Mouse (Mus musculus): Measurements from ENCODE around the gene Ppp1r37.
A peak's percentile ranks its signal among the peaks of the same experiment; 100 is the strongest.
"Not testable (repeated sequence)": the region's sequence is repeated elsewhere in the genome, so short reads cannot be mapped to it uniquely, and the experiment has no call there.

Gene Ppp1r37

DNA sequence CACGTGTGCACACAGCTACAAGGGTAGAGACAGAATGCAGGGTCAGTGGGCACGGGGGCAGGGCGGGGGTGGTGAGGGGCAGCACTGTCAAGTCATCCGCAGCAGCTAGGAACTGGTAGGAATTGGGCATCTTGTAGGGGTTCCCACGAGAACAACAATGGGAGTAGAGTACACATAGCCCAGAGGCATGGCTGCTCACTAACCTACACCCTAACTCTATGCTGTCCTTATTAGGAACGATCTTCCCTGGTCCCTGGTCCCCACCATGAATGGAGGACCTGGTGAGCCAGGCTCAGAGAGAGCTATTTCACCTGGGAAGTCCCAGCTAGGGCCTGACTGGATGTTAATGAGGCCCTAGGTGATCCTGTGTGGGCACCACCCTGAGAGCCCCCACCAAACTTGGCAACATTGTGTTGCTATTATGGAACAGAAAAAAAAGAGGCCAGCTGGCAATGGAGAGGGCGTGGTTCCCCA lies 21.2 kb downstream of the Ppp1r37 start:
- no peak for DNase-seq (ENCODE audit: low spot score)

DNA sequence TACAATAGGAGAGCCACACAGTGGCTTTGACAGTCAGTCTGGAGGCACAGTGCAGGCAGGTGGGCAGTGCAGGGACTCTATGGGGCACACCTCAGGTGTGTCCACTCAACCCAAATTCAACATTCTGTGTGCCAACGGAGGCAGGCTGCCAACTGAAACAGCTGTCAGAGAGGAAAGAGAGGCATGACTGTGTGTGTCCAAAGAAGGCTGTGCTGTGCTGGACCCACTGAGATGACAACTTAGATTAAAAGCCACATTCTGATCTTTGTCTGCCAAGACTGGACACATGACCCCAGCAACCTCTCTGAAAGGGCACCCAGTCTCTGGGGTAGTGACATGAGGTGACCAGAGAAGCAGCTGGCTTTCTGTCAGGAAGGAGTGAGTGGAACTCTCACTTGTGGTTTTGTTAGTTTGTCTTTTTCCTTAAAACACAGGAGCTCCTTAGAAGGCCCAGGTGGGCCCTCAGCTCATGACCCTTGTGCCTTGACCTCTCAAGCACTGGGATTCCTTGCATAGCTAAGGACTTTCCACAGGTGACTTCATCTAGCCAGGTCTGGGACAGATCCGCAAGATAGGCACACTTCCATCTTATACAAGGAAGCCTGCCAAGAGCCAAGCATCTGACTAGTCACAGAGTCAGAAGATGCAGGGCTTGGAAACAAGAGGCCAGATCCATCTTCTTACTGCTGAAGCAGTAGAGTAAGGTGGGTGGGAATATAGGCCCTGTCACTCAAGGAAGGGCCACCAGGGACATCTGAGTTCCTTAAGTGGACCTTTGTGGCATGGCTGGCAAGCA lies 21.9 kb downstream of the Ppp1r37 start:
- peak; percentile 67 for DNase-seq (ENCODE audit: low spot score)

DNA sequence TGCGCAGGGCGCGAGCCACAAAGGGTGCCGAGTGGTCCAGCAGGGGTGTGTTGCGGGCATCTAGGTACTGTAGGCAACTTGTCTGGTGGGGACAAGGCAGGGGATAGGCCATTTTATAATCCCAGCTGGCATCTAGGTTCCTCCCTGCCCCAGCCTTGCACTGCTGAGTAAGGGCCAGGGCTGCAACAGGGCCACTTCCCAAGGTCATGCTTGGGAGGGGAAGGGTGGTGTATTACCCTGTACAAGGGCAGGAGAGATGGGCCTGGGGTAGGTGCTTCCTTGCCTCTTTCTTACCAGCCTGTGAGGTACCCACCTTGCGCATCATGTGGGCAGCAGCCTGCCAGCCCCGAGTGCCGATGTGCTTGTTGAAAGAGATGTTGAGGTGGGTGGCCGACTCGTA lies 28.2 kb downstream of the Ppp1r37 start:
- DNase-seq (ENCODE audit: low spot score): no peak

DNA sequence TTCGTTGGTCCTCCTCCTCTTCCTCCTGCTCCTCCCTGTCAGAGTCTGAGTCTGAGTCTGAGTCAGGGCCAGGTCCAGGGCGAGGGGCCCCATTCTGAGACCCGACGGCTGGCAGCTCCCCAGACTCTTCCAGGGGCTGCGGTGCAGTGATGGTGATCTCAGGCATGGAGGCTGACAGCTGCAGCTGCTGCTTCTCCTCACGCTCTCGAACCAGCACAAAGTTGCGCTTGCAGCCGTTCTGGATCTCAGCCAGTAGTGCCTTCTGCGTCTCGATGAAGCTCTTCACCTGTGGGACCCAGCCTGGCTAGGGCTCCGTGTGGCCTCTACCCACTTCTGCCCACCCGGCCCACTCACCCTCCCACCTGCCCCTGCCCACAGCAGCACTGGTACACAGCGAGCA lies 30.6 kb downstream of the Ppp1r37 start:
- DNase-seq (ENCODE audit: low spot score): no peak

DNA sequence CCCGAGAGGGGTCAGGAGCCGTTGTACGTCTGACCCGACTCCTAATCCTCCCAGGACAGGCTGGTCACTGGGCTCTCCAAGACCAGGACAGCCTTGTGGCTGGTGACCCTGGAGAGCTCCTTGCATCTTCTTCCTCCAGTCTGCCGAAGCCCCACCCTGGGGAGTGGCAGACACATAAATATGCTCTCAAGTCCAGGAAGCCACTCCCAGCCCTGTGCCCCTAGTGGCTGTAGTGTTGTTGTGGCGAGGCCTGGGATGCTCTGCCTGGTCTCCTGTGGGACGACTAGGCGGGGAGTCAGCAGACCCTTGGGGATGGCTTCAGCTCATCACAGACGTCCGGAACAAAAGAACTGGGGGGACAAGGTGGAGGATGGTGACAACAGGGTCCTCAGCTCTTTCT lies 31.8 kb downstream of the Ppp1r37 start:
- no peak for DNase-seq (ENCODE audit: low spot score)

DNA sequence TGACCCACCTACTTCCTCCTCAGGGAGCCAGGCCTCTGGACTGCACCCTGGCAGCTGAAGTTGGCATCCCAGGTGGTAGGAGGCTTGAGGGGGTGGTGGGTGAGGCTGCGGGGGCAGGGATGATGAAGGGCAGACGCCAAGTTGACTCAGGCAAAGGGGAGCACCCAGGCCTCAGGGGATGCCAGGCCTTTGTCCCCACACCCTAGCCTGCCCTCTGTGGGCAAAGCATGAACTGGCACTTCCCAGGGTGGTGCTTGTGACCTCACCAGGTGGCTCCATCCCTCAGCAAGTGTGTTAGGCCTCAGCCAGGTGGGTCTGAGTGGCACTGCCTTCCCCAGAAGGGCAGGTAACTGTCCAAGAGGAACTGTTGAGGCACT lies 37.8 kb downstream of the Ppp1r37 start:
- DNase-seq (ENCODE audit: low spot score): no peak

DNA sequence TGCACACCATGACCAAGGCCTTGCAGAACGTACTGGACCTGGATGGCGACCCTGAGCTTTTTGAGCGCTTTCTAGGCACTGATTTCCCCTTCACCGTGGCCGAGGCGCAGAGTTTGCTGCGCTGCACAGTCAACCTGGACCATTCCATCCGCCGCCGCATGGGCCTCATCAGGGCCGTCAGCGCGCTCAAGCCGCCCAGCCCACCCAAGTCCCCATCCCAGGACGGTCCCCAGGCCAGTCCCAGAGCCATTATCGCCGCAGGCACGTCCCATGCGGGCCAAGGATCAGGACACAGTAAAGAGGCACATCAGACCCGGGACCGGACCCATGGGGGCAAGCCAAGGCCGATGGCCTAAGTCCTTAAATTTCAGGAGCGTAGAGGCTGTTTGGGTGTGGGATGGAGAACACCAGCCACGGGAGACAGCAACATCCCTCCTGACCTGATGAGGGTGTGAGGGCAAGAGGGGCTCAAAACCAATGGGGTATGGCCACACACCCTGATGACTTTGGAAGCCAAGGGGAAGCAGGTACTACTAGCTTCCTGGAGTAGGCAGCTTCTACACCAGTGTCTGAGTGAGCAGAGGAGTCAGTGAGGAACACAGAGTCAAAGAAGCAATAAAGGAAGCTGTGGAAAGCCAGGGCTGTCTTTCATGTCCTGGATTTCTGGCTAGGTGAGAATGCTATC lies 38.3 kb downstream of the Ppp1r37 start:
- no peak for DNase-seq (ENCODE audit: low spot score)

DNA sequence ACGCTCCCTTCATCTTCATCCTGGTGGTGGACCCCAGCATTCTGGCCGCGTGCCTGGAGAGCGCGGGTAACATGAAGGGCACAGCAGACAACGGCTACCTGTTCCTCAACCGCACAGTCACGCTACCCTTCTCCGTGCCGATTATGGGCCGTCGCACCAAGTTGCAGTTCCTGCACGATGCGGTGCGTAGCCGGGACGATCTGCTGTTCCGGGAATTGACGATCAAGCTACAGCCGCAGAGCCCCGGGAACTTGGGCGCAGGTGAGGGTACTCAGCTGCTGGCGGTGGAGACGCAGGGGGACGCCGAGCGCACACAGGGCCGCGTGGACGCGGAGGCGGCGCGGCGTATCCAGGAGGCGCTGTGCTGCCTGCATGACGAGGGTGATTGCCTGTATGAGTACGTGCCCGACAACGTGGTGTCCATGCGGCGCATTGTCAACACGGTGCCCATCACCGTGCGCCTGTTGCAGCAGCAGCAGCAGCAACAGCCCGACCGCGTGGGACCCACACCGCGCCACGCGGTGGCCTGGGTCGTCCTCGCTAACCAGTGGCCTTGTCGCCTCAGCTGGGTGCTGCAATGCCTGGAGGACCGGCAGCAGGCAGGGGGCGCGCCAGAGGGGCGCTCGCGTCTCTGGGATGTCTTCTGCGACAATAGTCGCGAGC lies 39.0 kb downstream of the Ppp1r37 start:
- DNase-seq (ENCODE audit: low spot score): no peak

DNA sequence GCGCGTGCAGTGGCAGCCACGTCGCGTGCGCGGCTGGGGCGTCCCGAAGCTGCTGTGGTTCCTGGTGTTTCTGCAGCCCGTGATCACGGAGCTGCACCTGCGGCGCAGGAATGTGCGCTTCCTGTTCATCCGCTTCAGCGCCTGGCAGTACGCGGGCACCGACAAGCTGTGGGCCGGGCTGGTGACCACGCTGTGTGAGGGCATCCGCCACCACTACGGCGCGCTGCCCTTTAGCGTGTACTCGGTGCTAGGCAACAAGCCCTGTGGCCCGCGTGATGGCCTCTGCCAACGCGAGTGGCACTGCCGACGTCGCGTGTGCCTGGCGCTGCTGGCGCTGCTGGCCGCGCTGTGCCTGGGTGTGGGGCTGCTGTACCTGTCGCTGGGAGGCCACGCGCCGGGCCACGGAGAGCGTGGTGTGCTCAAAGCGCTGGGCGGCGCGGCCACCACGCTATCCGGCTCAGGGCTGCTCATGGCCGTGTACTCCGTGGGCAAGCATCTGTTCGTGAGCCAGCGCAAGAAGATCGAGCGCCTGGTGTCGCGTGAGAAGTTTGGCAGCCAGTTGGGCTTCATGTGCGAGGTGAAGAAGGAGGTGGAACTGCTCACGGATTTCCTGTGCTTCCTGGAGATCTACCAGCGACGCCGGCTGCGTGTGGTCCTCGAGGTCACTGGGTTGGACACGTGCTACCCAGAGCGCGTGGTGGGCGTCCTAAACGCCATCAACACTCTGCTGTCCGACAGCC lies 39.7 kb downstream of the Ppp1r37 start:
- no peak for DNase-seq (ENCODE audit: low spot score)

DNA sequence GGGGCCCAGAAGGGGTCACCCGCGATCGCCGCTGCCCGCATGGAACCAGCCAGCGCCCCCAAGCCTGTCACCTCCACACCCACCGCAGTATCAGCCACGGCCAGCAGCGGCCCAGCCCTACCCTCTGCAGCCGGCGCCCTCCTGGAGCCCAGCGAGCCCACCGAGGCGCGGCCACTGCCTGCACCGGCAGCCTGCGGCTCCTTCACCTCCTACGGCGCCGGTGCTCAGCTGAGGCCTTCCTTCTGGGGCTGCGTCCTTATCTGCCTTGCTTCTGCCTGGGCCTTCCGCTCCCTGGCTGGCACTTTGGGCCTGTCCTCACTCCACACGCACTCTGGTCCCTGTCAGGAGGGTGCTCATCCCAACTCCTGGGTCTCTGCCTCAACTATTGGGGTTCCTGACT lies 42.8 kb downstream of the Ppp1r37 start:
- no peak for DNase-seq (ENCODE audit: low spot score)

DNA sequence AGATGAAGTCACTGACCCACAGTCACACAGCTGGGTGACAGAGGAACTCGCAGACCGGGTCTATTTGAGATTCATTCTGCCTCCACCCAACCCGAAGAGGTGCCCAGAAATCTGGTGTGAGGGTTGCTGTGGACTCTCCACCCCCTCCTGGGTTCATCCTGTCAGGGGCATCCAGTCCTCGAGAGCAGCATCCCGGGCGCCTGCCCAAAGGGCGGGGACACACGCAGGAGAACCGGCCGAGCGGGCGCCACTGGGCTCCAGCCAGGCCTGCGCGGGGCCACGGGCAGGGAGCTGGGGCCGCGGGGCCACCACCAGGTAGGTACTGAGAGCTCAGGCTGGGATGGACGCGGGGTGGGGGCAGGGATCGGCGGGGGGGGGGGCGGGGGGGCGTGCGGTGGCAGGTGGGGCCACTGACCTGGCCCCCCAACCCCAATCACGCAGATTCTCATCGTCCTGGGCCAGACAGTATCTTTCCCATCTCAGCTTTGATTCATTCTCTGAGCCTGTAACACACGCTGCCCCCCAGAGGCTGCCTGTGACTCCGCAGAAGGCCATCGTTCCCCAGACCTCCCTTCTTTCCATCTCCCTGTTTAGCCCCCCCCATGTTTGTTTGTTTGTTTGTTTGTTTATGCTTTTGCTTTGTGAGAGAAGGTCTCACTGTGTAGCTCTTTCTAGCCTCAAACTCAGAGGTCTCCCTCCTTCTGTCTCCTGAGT lies 45.1 kb downstream of the Ppp1r37 start, which contains the start of gene Nkpd1:
Gene Nkpd1 (plus strand): TSS at position 187 of the 714 bp plus-strand sequence.
- DNase-seq (ENCODE audit: low spot score): no peak

DNA sequence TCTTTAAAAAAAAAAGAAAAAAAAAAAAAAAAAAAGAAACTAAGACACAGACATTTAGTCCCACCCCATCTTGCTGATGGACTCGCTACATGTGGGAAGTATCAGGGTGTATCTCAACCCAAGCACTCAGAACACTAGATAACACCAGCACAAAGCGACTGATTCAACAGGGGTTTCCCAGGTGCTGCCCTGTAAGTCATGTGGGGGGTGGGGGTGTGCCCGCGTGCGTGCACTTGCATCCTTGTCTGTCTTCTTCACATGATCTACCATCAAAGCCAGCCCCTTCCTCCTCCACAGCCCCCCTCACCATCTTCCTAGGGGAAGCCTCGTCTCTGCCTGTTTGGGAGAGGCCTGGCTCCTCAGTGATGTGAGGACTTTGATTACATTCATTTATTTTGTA lies 50.5 kb downstream of the Ppp1r37 start:
- DNase-seq (ENCODE audit: low spot score): no peak

DNA sequence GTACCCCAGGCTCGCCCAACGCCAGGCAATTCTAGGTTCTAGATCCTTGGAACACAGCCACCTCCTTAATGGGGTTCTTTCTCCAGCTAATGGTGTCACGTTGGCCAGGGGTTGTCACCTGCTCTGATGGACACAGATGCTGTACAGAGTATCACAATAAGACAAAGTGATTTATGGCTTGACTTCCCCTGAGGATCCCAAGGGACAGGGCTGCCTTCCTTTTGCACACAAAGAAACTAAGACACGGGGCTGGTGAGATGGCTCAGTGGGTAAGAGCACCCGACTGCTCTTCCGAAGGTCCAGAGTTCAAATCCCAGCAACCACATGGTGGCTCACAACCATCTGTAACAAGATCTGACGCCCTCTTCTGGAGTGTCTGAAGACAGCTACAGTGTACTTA lies 50.9 kb downstream of the Ppp1r37 start:
- DNase-seq (ENCODE audit: low spot score): not testable (repeated sequence)

DNA sequence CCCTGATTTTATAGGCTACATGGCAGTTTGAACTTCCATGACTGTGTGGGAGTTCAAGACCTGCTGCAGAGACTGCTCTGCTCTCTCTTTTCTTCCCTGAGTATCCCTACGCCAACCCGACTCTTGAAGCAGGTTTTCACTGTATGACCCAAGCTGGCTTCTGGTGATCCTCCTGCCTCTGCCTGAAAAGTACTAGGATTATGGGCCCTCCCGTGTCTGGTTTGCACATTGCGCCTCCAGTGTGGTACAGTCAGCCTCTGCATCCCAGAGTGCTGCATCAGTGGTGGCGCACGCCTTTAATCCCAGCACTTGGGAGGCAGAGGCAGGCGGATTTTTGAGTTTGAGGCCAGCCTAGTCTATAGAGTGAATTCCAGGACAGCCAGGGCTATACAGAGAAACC lies 53.1 kb downstream of the Ppp1r37 start:
- DNase-seq (ENCODE audit: low spot score): no peak

DNA sequence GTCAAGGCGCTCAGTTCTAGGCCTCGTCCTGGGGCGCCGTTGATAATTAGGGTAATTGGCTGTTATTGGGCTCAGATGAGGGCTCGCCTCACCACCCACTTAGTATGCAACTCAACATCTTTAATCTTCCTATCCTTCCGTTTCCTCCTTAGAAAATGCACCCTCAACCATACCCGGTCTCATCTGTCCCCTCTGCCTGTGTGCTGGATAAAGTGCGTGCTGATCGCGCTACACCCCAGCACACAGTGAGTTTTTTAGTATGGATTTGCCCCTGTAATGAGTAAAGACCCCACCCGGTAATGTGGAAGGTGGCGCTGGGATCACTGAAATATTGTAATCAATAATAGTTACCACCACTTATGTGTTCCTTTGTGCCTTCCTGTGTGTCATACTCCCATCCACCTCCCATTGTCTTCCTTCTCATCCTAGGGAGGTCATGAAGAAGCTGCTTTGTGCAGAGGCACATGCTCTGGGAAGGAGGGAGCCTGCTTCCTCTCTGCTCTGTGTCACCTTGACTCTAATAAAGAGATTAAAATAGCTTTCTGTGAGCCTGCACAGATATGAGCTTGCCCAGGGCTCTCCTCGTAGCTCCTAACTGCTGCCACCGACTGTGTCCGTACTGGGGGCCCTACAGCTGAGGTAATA lies 53.8 kb downstream of the Ppp1r37 start:
- no peak for DNase-seq (ENCODE audit: low spot score)

DNA sequence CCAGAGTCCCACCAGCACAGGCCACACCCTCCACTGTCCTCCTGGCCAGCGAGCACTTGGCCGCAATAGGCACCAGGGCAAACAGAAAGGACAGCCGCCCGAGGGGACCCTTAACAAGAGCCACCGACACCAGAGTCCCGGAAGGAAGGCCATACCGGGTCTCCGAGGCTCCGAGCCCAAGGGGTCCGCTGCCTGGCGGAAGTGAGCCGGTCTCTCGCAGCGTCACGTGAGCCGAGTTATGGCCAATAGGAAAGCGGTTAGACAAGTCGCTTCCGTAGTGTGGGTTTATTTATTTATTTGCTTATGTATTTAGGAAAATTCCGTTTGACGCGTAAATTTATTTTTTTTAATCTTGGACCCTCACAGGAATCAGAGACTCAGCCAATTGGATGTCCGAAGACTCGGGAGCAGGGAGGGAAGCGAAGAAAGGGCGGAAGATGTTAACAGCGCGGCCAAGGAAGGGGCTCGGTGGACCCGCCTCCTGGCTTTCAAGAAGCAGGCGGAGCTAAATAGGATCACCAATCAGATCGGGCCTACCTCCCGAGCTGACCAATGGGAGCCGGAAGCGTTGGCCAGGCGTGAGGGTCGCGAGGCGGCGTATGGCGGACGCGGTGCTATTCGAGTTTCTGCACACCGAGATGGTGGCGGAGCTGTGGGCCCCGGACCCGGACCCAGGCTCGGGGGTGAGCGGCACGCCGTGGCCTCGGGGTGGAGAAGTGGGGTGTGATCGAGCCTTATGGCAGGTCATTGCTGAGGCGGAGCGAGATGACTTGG lies 54.5 kb downstream of the Ppp1r37 start, which contains the start of the genes Bloc1s3 and Trappc6a:
Gene Bloc1s3 (minus strand): TSS at position 218 of the 774 bp plus-strand sequence.
Gene Trappc6a (plus strand): TSS at position 246 of the 774 bp plus-strand sequence.
- peak; percentile 87 for DNase-seq (ENCODE audit: low spot score)

DNA sequence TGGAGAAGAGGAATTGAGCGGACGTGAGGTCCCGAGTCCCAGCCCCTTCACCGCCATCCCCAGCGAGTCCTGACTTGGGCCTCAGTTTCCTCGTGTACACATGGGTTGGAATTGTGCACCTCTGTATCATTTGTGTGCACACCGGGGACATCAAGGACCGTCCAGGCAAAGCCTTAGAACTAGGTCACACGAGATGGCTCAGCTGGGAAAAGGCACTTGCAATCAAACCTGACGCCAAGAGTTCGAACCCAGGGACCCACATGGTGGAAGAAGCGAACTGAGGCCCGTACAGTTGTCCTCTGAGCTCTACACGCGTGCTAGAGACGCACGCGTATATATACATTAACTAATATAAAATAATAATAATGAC lies 55.3 kb downstream of the Ppp1r37 start:
- no peak for DNase-seq (ENCODE audit: low spot score)

DNA sequence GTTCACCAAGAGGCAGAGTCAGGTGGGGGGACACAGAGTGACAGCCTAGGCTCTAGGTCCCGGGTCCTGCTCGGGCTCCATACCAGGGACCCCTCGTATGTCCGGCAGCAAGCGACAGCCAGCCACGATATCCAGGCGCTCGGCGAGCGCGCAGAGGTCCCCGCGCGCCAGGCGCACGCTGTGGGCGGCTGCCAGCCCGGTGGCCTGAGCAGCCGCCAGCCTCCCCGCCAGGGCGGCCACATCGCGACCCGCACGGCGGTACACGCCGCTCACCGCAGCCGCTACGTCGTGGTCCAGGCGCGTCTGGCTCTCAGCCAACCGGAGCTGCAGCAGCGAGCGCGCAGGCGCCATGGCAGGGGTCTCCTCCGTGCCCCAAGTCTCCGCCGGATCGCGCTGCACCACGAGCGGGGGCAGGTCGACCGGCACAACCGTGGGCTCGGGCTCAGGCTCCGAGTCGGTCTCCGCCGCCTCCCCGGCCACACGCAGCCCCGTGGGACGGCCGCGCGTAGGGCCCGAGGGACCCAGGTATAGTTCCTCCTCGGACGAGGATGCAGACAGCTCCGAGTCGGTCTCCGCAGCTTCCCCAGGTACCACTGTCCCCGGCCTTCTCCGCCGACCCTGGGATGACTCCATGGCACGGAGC lies 55.8 kb downstream of the Ppp1r37 start:
- no peak for DNase-seq (ENCODE audit: low spot score)

DNA sequence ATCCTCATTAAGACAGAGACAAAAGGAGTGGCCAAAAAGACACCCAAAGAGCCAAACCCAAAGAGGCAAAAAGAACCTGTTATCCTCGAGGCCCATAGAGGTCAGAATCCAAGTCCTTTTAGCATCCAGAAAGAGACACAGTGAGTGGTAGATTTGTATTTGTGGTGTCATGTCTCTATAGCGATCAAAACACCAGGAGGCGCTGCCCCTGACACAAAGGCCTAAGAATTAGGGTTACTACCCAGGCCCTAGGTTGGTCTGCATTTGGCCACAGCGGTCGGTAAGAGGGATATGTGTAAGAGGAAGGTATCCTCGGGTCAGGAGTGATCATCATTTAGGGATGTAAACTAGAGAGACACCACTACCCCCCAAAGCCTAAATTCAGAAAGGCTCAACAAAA lies 56.5 kb downstream of the Ppp1r37 start:
- peak; percentile 11 for DNase-seq (ENCODE audit: low spot score)

Data from adipocyte (in vitro differentiated cells).